Mouse (Mus musculus) C2C12 (cell line): Measurements from ENCODE around the gene Pla2g3.

Experiments used
- CEBPB ChIP-seq: IDR thresholded peaks from one replicate; pipeline ENCODE4 v1.6.1; 2011; ENCODE audit warnings: low read depth, mild to moderate bottlenecking, control low read depth, moderate library complexity
- CTCF ChIP-seq: IDR thresholded peaks from one replicate; pipeline ENCODE4 v1.5.1; 2011; ENCODE audit not compliant: control insufficient read depth, insufficient read depth, insufficient read length
- FOSL1 ChIP-seq: IDR thresholded peaks from one replicate; pipeline ENCODE4 v1.8.0; 2011; ENCODE audit warnings: mild to moderate bottlenecking, low read length; ENCODE audit not compliant: poor library complexity, insufficient read depth, severe bottlenecking
- MAX ChIP-seq: IDR thresholded peaks from one replicate; pipeline ENCODE4 v1.6.1; 2011; ENCODE audit warnings: mild to moderate bottlenecking, control low read depth
- MYOD1 ChIP-seq: IDR thresholded peaks from one replicate; pipeline ENCODE4 v1.6.1; 2011; ENCODE audit warnings: low read depth; ENCODE audit not compliant: control insufficient read depth, insufficient read length
- MYOG ChIP-seq: IDR thresholded peaks from one replicate; pipeline ENCODE4 v1.6.1; 2011; ENCODE audit not compliant: control insufficient read depth, insufficient read length; ENCODE audit errors: extremely low read depth
- USF1 ChIP-seq: IDR thresholded peaks from one replicate; pipeline ENCODE4 v1.6.1; 2011; ENCODE audit warnings: low read depth, mild to moderate bottlenecking, control low read depth, moderate library complexity

DNA sequence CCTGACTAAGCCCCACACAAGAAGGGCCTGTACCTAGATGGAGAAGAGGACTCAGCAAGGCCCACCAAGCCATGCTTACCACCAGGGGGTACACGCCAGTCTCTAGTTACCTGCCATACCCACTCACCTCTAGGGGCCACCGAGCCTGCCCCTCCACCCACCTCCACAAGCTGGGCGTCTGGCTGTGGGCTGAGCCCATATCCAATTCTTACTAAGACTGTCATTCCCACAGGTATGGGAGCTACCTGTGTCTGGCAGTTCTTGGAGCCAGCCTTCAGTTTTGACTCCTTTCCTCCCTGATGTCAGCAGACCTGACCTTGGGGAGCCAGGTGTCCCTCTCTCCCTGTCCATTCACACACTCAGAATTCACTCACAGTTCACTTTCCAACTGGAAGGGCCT lies 49.6 kb downstream of the Pla2g3 start:
- no peak for TF ChIP-seq CTCF
- TF ChIP-seq CEBPB, result no peak
- TF ChIP-seq MYOG, result no peak
- no peak for TF ChIP-seq FOSL1
- TF ChIP-seq MAX, result no peak
- TF ChIP-seq USF1, result no peak
- TF ChIP-seq MYOD1, result no peak
